Mouse (Mus musculus): Measurements from ENCODE around the gene Gpr18. TPM values are rescaled to one million over a fixed set of nuclear protein-coding genes. Genes with fewer than 3 reads are reported as not detected.

The Gpr18 gene
- total RNA-seq, 2 experiments from 2014 or later, result not detected

DNA sequence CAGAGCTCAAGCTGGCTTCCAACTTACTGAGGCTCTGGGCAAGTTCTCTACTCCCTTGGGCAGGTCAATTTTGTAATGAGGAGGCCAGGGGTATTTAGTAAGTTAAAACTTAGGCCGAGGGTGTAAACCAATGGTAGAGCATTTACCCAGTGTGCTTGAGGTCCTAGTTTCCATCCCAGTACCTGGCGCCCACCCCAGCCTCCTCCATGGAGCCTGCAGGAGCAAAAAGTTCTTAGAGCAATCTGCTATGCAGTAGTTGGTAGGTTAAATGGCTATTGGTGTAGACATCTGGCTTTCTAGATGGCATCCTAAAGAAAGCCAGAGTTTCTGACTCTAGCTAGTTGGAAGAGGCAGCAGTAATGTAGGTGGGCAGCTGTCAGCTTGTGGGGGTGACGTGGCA is 33.9 kb upstream of the Gpr18 start:
- DNase-seq, result no peak

DNA sequence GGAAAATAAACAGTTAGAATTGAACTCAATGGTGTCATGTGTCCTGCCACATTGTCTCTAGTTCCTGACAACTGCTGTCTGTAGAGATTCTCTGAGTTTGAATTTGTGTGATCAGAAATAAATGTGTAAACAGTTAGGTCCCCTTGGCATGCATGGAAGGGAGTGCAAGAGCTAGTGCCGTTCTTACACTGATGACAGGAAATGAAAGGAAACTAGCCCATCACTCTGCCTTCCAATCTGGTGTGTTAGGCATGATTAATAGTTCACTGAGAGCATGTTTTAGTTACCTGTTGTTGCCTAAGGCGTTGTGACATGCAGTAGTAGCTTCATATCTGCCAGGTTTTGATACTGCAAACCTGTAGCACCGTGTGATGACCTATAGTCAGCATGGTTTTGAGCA is 32.4 kb upstream of the Gpr18 start:
- DNase-seq, result no peak

DNA sequence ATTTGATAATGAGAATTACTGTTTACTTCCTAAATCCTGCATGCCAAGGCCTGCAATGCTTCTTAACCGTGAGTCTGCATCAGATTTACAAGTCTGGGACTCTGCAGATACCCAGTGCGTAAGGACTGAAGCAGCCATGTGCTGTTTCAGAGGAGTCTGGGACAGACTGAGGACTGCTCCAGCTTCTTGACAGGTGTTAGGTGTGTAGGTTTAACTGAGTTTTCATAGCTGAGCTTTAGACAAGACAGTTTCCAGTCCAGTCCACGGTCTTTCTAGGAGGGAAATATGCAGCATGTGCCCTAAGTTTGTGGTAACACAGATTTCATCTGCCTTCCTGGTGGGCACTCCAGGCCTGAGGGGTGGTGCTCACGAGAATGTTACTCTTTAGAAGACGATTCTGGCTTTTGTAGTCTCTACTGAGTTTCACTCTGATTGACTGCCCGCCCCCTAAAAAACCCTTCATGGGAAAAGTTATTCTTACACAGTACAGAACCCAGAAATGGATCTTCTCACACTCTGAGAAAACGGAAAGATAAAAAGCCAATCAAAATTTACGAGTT is 31.7 kb upstream of the Gpr18 start:
- DNase-seq, result no peak

DNA sequence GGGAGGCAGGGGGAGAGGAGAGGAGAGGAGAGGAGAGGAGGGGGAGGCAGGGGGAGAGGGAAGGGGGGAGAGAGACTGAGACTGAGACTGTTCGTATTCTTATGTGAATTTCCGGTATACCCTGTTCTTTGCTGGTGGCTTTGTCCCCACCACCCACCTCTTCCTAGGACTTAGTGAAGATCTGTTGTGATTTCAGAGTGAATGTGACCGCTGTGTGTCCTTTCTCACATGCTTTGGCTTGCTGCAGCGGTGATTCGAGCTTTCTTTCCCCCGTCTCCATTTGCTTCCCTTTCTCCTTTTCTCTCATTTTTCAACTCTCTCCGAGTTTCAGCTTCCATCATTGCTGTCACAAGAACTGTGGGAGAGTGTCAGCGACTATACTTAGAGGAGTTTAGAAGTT is 31.1 kb upstream of the Gpr18 start:
- DNase-seq, result no peak

DNA sequence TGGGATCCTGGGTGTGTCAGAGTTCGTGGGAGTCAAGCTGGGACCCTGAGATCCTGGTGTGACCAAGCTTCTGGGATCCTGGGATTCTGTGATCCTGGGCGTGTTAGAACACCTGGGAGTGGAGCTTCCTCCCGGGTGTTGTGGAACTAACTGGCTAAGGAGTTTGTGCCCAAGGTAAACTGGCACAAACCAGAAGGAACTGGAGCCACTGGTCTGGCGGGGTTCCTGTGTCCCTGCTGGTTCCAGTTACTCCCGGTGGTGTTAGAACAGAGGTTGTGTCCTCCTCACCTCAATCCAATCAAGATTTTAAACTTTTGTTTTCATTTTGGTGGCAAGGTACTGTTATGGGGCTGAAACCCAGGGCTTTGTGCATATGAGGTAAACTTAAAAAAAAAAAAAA is 30.6 kb upstream of the Gpr18 start:
- DNase-seq, result no peak

DNA sequence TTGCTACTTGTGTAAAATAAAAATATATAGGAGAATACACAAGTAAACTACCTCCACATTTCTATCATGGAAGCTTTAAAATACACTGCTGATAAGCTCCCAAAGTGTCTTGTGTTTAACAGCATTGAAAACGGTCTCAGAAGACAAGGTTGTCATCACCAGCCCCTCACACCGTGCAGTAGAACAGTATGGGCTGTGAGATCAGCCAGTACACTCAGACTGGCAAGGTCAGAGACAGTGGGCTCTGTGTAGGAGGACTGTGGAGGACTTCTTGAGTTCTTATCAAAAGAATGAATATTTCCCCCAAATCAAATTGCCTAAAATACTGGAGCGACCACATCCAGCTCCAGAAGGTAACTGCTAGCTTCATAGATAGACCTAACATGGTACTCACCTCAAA is 24.0 kb upstream of the Gpr18 start:
- DNase-seq, result no peak

DNA sequence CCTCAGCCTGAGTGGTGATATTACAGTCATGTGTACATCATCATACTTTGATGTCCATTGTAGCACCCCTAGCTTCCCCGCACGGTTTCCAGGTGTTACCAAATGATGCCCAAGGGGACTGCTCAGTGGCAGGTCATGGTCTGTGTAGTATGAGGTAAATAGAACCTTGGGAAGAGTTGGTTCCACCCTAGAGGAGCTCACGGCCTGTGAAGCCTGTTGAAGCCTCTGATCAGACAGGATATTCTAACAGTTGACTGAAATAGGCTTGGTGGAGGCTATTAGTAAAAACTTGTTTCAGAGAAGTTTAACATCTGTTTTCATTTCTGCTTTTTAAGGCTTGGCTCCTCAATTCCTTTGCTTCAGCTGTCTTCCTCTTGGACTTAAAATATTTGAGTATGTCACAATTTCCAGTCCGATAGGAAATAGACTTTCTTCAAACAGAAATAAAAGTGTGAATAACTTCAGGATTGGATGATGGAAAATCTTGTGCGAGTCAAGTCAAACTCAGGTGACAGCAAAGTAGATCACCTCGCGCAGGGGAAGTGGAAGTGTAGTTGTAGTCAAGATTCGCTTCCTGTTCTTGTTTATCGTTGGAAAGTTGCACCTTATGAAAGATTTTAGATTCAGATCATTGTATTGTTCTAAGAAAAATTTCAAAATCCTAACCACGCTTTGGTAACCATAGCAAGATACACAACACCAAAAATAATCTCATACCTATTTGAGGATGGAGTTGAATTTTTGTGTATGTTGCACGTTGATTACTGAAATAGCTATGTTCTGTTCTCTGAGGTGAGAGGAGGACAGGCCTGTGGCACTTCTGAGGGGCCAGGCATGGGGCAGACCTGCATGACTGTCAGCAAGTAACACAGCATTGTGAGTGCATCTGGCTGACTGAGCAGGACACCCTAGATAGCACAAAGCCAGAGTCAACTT is 22.9 kb upstream of the Gpr18 start:
- DNase-seq, result no peak

DNA sequence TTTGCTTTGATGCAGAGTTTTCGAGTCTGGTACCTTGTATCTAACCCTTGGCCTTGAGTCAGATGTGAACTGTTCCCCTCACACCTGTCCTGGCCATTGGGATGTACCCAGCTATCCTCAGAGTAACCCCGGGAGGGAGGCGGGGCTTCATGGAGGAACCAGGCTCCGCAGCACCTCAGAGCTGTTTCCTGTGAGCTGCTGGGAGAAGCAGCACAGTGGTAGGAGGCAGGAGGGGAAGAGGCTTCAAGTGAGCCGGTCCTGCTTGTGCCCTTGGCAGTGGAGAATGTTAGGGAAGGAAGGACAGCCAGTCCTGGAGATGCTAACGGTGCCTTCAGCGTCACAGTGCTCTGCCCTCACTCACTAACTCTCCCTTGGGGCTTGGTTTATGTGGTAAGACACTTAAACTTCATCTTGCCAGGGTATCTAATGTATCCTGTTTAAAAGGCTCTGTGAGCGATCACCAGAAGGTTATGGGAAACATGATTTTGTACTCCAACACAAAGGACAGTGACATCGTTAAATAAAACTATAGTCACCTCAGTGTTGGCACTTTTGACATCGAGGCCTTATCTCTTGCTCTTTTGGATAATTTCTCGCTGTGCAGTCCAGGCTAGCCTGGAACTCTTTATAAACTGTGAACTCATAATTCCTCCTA is 22.1 kb upstream of the Gpr18 start:
- DNase-seq, result no peak

DNA sequence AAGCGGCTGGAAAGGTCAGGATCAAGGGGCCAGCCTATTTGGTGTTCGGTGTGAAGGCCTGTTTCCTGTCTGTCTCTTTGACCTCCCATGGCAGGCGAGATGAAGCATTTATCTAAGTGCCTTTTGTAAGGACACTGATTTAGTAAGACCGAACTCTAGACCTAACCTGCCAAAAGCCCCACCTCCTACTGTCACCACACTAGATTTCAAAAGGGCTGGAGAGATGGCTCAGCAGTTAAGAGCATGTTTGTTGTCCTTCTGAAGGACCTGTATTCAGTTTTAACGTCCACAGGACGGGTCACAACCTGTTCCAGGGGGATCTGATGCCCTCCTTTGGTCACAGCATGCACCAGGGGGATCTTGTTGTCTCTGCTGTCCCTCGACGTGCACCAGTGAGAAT is 21.3 kb upstream of the Gpr18 start:
- no peak for DNase-seq

DNA sequence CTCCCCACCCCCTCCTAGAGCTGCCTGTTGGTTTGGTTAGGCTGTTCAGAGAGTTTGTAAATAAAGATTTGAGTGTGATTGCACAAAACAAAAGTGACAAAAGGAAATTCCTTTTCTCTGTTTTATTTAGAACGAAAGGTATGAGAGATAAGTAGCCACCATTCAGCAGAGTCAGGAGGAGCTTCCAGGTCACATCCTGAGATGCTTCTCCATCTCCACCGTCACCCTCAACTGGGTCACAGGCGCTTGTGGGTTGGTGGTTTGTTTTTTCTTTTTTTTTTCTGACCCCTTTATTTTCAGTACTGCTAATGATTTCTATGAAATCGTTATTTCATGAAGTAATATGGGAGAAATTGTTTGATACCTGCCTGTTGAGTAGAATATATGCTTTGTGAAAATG is 20.8 kb upstream of the Gpr18 start:
- DNase-seq, result no peak

DNA sequence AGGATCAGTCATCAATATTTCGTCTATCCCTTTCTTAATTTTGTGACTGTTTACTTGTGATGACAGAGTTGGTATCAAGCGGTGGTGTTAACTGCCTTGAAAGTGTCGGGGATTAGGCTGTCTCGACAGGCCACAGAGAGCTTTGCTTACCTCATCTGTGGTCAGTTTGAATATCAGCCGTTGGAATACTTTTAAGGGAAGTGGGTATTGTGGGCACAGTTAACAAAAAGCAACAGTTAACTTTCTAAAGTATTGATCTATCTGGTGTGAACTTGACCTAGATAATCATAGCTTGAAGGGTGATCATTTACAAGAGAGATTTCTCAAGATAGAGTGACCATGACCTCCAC is 19.0 kb upstream of the Gpr18 start:
- DNase-seq, result no peak

DNA sequence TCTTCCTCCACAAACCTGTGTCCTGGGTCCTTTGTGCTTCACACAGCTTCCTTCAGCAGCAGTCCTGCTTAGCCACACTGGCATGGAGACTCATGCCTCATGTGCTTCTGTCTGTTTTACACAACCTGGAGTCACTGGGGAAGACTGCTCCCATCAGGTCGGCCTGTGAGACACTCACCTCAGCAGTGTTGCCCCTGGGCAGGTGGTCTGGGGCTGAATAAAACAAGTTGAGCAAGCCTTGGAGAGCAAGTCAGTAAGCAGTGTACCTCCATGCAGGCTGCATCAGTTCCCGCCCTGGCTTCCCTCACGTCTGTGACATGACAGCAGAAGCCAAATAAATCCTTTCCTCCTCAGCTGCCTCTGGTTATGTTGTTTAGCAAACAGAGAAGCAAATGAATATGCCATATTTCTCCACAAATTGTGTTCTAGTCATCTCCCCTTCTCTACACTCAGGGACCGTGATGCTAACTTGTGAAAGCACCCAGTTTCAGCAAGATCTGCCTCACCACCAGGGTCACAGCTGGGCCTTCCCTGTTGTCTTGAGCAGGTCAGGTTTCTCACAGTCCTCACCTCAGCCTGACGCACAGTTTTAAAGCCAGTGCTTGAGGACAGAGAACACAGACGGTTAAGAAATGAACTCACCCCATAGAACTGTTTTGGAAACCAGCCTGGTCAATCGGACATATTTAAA is 18.5 kb upstream of the Gpr18 start:
- DNase-seq, result no peak

DNA sequence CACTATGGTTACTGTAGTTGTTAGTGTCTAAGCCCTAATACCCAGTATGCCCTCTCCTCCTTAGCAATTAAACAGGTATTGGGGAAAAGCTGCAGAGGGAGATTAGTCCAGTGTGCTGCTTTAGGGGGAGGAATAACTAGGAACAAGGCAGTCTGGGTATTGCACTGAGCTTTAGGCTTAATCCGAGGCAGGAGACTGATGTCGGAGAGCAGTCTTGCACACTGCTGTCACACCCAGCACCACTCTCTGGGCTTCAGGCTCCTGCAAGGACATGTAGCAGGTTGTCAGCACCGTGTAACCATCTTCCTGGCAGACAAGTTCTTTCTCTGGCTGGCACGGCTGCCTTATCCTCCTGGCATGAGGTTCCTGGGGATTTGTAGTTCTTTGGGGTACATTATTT is 16.6 kb upstream of the Gpr18 start:
- DNase-seq, result no peak

DNA sequence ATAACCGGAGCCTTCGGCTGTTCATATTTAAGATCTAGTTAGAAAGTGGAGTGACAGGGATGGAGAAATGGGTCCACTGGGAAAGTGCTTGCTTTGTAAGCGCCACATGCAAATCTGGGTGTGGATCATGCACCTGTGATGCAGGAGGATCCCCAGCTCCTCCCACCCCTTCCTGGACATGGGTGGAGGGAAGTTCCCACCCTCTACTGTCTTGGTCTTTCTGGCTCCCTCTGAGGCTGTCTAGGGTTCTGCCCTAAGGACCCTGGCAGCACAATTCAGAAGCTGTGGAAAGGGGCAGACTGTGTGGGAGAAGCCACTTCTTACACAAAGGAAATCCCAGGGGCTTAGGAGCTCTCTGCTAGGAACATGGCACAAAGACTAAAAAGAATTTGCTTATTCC is 16.0 kb upstream of the Gpr18 start:
- DNase-seq, result no peak

DNA sequence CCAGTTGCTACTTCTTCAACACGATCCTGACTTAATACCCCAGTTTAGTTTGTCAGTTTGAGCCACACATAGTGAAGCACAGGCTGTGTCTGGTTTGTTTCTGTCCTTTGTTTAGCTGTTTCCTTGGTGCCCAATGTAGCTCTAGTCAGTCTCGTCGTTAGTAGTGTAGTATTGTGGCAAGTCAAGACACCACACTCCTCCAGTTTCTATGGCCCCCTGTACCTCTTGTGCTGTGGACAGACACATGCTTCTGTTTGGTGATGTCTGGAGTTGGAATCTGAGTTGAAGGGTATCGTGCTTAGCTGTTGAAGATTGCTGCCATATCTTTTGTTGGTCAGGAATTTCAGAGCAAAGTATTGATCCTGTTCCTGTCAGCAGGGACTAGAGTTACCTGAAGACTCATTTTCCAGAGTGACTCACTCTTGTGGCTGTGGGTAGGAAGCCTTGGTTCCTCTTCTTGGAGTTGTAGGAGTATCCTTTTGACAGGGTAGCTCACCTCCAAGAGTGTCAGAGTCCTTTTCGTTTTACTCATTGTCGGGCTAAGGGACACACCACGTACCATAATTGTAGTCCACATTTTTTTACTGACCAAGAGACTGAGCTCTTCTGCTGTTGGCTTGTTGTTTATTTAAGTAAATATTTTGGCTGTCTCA is 15.3 kb upstream of the Gpr18 start:
- no peak for DNase-seq

DNA sequence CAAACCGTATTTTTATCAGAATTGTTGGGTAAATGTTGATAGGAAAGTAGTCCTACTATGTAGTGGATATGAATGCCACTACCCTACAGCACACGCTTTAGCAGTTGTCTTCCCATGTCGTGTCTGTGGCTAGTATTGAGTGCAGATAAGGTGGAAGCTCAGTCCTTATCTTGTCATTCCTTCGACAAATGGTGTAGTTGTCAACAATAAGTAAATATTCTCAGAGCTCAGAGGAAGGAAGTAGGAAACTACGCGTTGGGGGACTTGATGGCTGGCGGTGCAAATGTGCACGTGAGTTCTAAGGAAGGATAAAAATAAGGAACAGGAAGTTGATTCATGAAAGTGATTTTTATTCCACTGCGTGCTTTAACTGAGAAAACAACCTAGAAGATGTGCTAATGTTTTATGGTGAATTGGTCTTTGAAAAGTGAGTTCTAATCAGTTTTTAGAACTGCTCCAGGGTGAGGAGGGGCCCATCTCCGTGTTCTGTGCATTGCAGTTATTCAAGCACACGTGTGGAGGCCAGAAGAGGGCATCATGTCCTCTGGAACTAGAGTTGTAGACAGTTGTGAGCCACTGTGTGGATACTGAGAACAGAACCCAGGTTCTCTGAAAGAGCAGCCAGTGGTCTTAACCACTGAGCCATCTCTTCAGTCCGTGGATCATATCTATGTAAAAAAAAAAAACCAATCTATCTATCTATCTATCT is 13.8 kb upstream of the Gpr18 start:
- DNase-seq, result no peak

DNA sequence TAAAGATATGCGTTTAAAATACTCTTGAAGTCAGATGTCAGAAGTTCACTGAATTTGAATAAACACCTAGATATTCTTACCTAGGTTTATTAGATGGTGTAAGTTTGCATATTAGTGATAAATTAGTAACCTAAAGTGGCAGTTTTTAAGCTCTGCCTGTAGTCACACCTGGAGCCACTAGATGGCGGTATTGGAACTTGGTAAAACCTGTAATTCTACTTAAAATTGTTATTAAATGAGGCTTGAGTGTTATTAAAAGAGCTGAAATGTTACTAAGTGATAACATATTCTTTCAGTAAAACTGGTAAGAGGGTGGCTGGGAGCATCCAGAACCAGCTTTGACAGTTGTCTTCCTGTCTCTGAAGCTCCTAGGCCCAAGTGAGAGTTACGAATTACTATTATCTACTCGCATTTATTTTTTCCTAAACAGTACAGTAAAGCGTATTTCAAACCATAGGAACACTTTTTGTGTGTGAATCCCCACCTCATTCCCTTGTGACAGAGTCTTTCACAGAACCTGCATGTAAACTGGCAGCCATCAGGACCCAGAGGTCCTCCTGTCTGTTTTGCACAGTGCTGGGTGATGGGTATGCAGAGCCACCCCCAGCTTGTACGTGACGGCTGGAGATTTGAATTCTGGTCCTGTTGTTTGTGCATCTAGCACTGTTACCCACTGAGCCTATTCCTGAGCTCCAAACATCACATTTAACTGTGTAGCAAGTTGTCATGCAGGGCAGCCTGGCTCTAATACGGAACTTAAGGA is 13.0 kb upstream of the Gpr18 start:
- DNase-seq, result peak; percentile 60

DNA sequence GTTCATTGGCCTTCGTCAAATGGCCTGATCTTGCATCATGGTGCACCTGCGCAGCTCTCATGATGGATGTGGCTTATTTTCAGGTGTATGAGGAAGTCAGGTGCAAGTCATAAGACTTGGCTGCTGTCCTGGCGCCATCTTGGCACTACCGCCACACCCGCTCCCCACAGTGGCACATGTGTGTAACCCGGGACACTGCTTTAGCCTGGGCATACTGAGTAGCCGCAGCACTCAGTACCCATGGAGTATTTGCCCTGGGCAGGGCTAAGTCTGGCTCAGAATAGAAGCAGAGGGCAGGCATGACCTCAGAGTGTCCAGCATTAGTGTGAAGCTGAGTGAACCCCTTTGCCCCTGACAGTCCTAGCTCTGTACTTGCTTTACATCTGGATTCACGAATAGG is 11.9 kb upstream of the Gpr18 start:
- DNase-seq, result no peak

DNA sequence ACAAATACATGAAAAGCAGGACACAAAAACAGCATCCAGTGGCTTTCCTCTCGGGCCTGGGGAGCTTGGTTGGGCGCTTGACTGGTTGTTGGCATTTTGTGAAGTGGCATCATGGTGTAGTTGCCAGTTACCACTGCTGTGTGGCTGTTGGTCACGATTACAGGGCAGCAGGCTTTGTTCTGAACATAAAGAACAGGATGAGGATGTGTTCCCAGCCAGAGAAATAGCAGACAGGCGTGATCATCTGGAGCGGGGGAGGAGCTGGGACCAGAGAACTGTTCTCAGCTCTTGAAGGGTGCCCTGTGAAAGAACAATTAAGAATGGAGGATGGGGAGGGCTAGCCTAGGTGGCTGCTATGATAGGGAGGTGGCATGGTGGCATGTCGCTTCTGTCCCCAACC is 11.3 kb upstream of the Gpr18 start:
- DNase-seq, result no peak

DNA sequence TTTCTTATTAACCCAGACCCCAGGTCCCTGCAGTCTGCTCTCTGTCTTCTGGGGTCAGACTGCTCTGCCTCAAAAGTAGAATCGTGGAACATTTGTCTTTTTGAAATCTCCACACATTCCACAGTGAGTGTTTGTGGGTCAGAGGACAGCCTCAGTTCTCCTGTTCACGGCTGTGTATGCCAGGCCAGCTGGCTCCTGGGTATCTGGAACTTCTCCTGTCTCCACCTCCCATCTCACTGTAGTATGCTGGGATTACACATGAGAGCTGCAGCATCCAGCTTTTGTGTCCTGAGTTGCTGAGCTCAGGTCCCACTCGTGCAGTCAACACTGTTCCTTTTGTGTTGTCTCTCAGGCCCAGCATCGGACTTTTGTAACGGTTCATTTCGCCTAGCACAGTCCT is 9.3 kb upstream of the Gpr18 start:
- no peak for DNase-seq

DNA sequence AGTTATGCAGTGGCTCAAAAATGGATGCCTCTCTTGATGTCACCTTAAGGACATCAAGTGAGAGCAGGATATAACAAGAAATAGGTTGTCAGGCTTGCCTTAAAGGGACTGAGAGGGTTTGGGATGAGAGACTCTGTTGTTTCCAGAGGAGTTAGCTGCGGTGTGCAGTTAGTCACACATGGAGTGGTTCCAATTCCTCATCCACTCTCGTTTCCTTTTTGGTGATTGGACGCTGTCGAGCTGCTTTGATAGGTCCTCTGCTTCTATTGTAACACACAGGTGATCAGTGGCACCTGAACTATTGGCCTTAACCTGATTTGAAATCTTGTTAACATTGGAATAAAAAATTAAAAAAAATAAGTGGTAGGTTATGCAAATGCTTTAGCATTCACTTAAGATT is 7.2 kb upstream of the Gpr18 start:
- no peak for DNase-seq

All from gastrocnemius, postnatal 10 days (tissue).